21 mouse cellular contexts compared by ENCODE assay signal in the genomic region with DNA sequence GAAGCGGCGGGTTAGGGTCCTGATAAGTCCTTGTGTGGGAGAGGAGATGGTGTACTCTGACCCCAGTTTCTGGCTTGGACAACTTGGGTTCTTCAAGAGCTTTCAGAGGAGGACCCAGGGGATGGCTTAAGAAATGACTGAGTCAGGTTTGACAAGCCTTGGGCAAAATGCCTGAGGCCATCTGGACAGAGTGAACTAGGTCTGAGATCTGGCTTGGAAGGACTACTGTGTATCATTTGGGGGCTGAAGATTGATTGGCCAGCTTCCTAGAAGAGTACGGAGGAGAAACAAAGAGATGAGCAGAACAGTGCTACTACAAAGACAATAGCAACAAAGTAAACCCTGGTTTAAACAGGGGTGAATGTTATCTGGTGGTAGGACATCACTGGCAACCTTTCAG. TPM values are rescaled to one million over a fixed set of nuclear protein-coding genes. Genes with fewer than 3 reads are reported as not detected.
DNase-seq lines count a peak whose midpoint lies in the region; ATAC-seq and TF ChIP-seq lines count a peak whose summit lies in the region.
"Had no signal": no experiment of that assay in that cellular context is flagged by ENCODE, and none has a peak within 500 bp of the region (broad histone marks: within the 10 kb centered on the region; RNA-seq: fewer than 3 reads in every experiment).

No protein-coding gene starts in this region.

- WGBS in heart, embryonic 12.5 days = 91% methylated on average over 3 of the region's 3 CpGs
- 82% methylated on average over 3 of the region's 3 CpGs for WGBS in stomach, embryonic 15.5 days
- WGBS in stomach, postnatal 0 days = 79% methylated on average over 3 of the region's 3 CpGs
- 89% methylated on average over 3 of the region's 3 CpGs for WGBS in neural tube, embryonic 15.5 days
- 90% methylated on average over 3 of the region's 3 CpGs for WGBS in midbrain, embryonic 13.5 days

- peaks cover 39% of the 10 kb centered on the region for H3K4me1 ChIP-seq in heart, embryonic 12.5 days (replicated peaks)
- peaks cover 55% of the 10 kb centered on the region for H3K4me1 ChIP-seq in stomach, embryonic 15.5 days
- 0 out of 2 replicates have a peak, but pooled peaks cover 2% of the 10 kb centered on the region for H3K4me1 ChIP-seq in stomach, postnatal 0 days (replicated peaks; ENCODE audit: control insufficient read depth, insufficient read depth)
- H3K4me1 ChIP-seq in neural tube, embryonic 15.5 days = peaks cover 38% of the 10 kb centered on the region
- peaks cover 44% of the 10 kb centered on the region for H3K4me1 ChIP-seq in midbrain, embryonic 13.5 days (replicated peaks)

- no peak for TF ChIP-seq EP300 in stomach, postnatal 0 days (optimal IDR thresholded peaks at IDR 0.05)

- DNase-seq in cerebellum, adult 18-20 months = peak; percentile 45 to 48
- no peak for DNase-seq in cerebellum, postnatal 36 days
- DNase-seq in heart, postnatal 4 days = peak; percentile 53
- DNase-seq in stomach, postnatal 0 days (ENCODE audit: low spot score) = no peak
- DNase-seq: liver, embryonic 13.5 days; lung, postnatal 14 days; thymus, adult 2 months had no signal

- peaks cover 32% of the 10 kb centered on the region for H3K36me3 ChIP-seq in heart, embryonic 12.5 days
- H3K36me3 ChIP-seq in stomach, embryonic 15.5 days = peaks cover 17% of the 10 kb centered on the region
- H3K36me3 ChIP-seq in stomach, postnatal 0 days (ENCODE audit: control insufficient read depth, insufficient read depth, low read length) = peaks cover 7% of the 10 kb centered on the region; the same call in 1 of the 2 replicates
- peaks cover 16% of the 10 kb centered on the region for H3K36me3 ChIP-seq in neural tube, embryonic 15.5 days
- H3K36me3 ChIP-seq in midbrain, embryonic 13.5 days = peaks cover 30% of the 10 kb centered on the region

- no peak overlapping the region for H3K4me2 ChIP-seq in heart, embryonic 12.5 days
- no peak overlapping the region for H3K4me2 ChIP-seq in stomach, embryonic 15.5 days
- no peak overlapping the region for H3K4me2 ChIP-seq in stomach, postnatal 0 days (replicated peaks; ENCODE audit: low read depth)
- H3K4me2 ChIP-seq in neural tube, embryonic 15.5 days = no peak overlapping the region
- H3K4me2 ChIP-seq in midbrain, embryonic 13.5 days (replicated peaks) = no peak overlapping the region
- H3K4me2 ChIP-seq: liver, embryonic 13.5 days; midbrain, embryonic 11.5 days had no signal

- ATAC-seq in heart, embryonic 12.5 days (ENCODE audit: insufficient number of reproducible peaks, low FRiP score) = no peak
- no peak for ATAC-seq in stomach, embryonic 15.5 days (ENCODE audit: insufficient read depth, low FRiP score, low read depth)
- ATAC-seq in stomach, postnatal 0 days (ENCODE audit: low FRiP score, low TSS enrichment) = no peak
- ATAC-seq in neural tube, embryonic 15.5 days (ENCODE audit: low FRiP score) = no peak
- ATAC-seq in midbrain, embryonic 13.5 days = no peak
- ATAC-seq: forebrain, embryonic 14.5 days had no signal

- H3K27me3 ChIP-seq in heart, embryonic 12.5 days (replicated peaks) = peaks cover 57% of the 10 kb centered on the region
- 0 out of 2 replicates have a peak, but pooled peaks cover 6% of the 10 kb centered on the region for H3K27me3 ChIP-seq in stomach, embryonic 15.5 days (replicated peaks)
- no peaks in the 10 kb centered on the region for H3K27me3 ChIP-seq in stomach, postnatal 0 days (ENCODE audit: control insufficient read depth, insufficient read depth, low read length)
- H3K27me3 ChIP-seq in neural tube, embryonic 15.5 days (replicated peaks) = peaks cover 45% of the 10 kb centered on the region
- H3K27me3 ChIP-seq in midbrain, embryonic 13.5 days = peaks cover 39% of the 10 kb centered on the region

- TF ChIP-seq CTCF in stomach, postnatal 0 days (IDR thresholded peaks at IDR 0.05; ENCODE audit: low read depth) = no peak

- H3K4me3 ChIP-seq in heart, embryonic 12.5 days = no peak overlapping the region
- no peak overlapping the region for H3K4me3 ChIP-seq in stomach, embryonic 15.5 days (replicated peaks)
- H3K4me3 ChIP-seq in stomach, postnatal 0 days (ENCODE audit: low read depth, low read length) = no peak overlapping the region
- H3K4me3 ChIP-seq in neural tube, embryonic 15.5 days (replicated peaks) = no peak overlapping the region
- H3K4me3 ChIP-seq in midbrain, embryonic 13.5 days (replicated peaks) = no peak overlapping the region
- H3K4me3 ChIP-seq: kidney, embryonic 15.5 days; liver, embryonic 13.5 days had no signal

- H3K9me3 ChIP-seq in heart, embryonic 12.5 days (replicated peaks) = no peaks in the 10 kb centered on the region
- H3K9me3 ChIP-seq in stomach, embryonic 15.5 days = no peaks in the 10 kb centered on the region
- H3K9me3 ChIP-seq in stomach, postnatal 0 days (ENCODE audit: control insufficient read depth, low read length) = no peaks in the 10 kb centered on the region
- H3K9me3 ChIP-seq in neural tube, embryonic 15.5 days (replicated peaks) = no peaks in the 10 kb centered on the region
- H3K9me3 ChIP-seq in midbrain, embryonic 13.5 days = no peaks in the 10 kb centered on the region
- H3K9me3 ChIP-seq: embryonic facial prominence, embryonic 13.5 days; kidney, embryonic 15.5 days; liver, embryonic 13.5 days had no signal

- H3K27ac ChIP-seq in heart, embryonic 12.5 days (ENCODE audit: poor library complexity, severe bottlenecking) = no peak overlapping the region
- 0 out of 2 replicates have a peak overlapping the region, but pooled peaks have one; percentile 84 for H3K27ac ChIP-seq in stomach, embryonic 15.5 days
- no peak overlapping the region for H3K27ac ChIP-seq in stomach, postnatal 0 days (replicated peaks)
- no peak overlapping the region for H3K27ac ChIP-seq in neural tube, embryonic 15.5 days (replicated peaks)
- H3K27ac ChIP-seq in midbrain, embryonic 13.5 days = no peak overlapping the region
- H3K27ac ChIP-seq: embryonic facial prominence, embryonic 13.5 days; kidney, embryonic 15.5 days; liver, embryonic 13.5 days had no signal

- no peak overlapping the region for H3K9ac ChIP-seq in heart, embryonic 12.5 days
- no peak overlapping the region for H3K9ac ChIP-seq in stomach, embryonic 15.5 days
- no peak overlapping the region for H3K9ac ChIP-seq in stomach, postnatal 0 days (ENCODE audit: low read length)
- H3K9ac ChIP-seq in neural tube, embryonic 15.5 days (replicated peaks) = no peak overlapping the region
- H3K9ac ChIP-seq in midbrain, embryonic 13.5 days (replicated peaks) = no peak overlapping the region
- H3K9ac ChIP-seq: kidney, embryonic 15.5 days; liver, embryonic 13.5 days had no signal

RNA-seq across cellular contexts. Expression of a gene that starts 1.7 kb away (rescaled TPM):
- total RNA-seq in heart, postnatal 4 days (2021) = not detected
- polyA plus RNA-seq in heart, embryonic 12.5 days (2016; fragmentation: Nextera tagmentation; extraction: Ambion mirVana) = 0.27 TPM in 1 of 2 replicates, not detected in the other
- polyA plus RNA-seq in stomach, embryonic 15.5 days (2015; fragmentation: Nextera tagmentation; extraction: Ambion mirVana) = 6.2 and 17.2 TPM in 2 replicates
- 260 and 317 TPM in 2 replicates for polyA plus RNA-seq in stomach, postnatal 0 days (2015; fragmentation: Nextera tagmentation; extraction: Ambion mirVana)
- polyA plus RNA-seq in neural tube, embryonic 15.5 days (2015; fragmentation: Nextera tagmentation; extraction: Ambion mirVana) = 0.19 TPM in 1 of 2 replicates, not detected in the other
- not detected in 2 replicates for polyA plus RNA-seq in midbrain, embryonic 13.5 days (2015; fragmentation: Nextera tagmentation; extraction: Ambion mirVana)
- total RNA-seq: adrenal gland, adult 18-20 months; common myeloid progenitor, adult 5-6 weeks; heart, adult 8-10 months; layer of hippocampus, adult 18-20 months had no signal
- polyA plus RNA-seq: forebrain, embryonic 14.5 days; intestine, embryonic 14.5 days; kidney, embryonic 15.5 days; midbrain, embryonic 11.5 days had no signal

RNA-seq across cellular contexts. Expression of a gene that starts 2.5 kb away (rescaled TPM):
- under 1 TPM in 1 of 2 experiments, not detected in 1; 0.47 TPM for total RNA-seq in heart, postnatal 4 days (2021)
- 1.2 and 2.0 TPM in 2 replicates for polyA plus RNA-seq in heart, embryonic 12.5 days (2016; fragmentation: Nextera tagmentation; extraction: Ambion mirVana)
- 0.44 and 0.73 TPM in 2 replicates for polyA plus RNA-seq in stomach, embryonic 15.5 days (2015; fragmentation: Nextera tagmentation; extraction: Ambion mirVana)
- 0.49 and 0.96 TPM in 2 replicates for polyA plus RNA-seq in stomach, postnatal 0 days (2015; fragmentation: Nextera tagmentation; extraction: Ambion mirVana)
- polyA plus RNA-seq in neural tube, embryonic 15.5 days (2015; fragmentation: Nextera tagmentation; extraction: Ambion mirVana) = 0.17 and 0.24 TPM in 2 replicates
- polyA plus RNA-seq in midbrain, embryonic 13.5 days (2015; fragmentation: Nextera tagmentation; extraction: Ambion mirVana) = 0.45 and 0.50 TPM in 2 replicates
- total RNA-seq: common myeloid progenitor, adult 5-6 weeks; layer of hippocampus, adult 18-20 months had no signal

RNA-seq across cellular contexts. Expression of a gene that starts 4.6 kb away (rescaled TPM):
- total RNA-seq in heart, postnatal 4 days (2021) = 100 to 1,000 TPM; 104 to 106 TPM
- polyA plus RNA-seq in heart, embryonic 12.5 days (2016; fragmentation: Nextera tagmentation; extraction: Ambion mirVana) = 192 and 205 TPM in 2 replicates
- polyA plus RNA-seq in stomach, embryonic 15.5 days (2015; fragmentation: Nextera tagmentation; extraction: Ambion mirVana) = 210 and 216 TPM in 2 replicates
- 84.8 and 86.8 TPM in 2 replicates for polyA plus RNA-seq in stomach, postnatal 0 days (2015; fragmentation: Nextera tagmentation; extraction: Ambion mirVana)
- polyA plus RNA-seq in neural tube, embryonic 15.5 days (2015; fragmentation: Nextera tagmentation; extraction: Ambion mirVana) = 244 and 261 TPM in 2 replicates
- polyA plus RNA-seq in midbrain, embryonic 13.5 days (2015; fragmentation: Nextera tagmentation; extraction: Ambion mirVana) = 501 and 531 TPM in 2 replicates

RNA-seq across cellular contexts. Expression of a gene that starts 13.2 kb away (rescaled TPM):
- total RNA-seq in heart, postnatal 4 days (2021) = not detected
- polyA plus RNA-seq in heart, embryonic 12.5 days (2016; fragmentation: Nextera tagmentation; extraction: Ambion mirVana) = 0.24 and 0.40 TPM in 2 replicates
- 9.4 and 16.8 TPM in 2 replicates for polyA plus RNA-seq in stomach, embryonic 15.5 days (2015; fragmentation: Nextera tagmentation; extraction: Ambion mirVana)
- 109 and 113 TPM in 2 replicates for polyA plus RNA-seq in stomach, postnatal 0 days (2015; fragmentation: Nextera tagmentation; extraction: Ambion mirVana)
- polyA plus RNA-seq in neural tube, embryonic 15.5 days (2015; fragmentation: Nextera tagmentation; extraction: Ambion mirVana) = 0.65 and 1.3 TPM in 2 replicates
- 0.18 and 0.32 TPM in 2 replicates for polyA plus RNA-seq in midbrain, embryonic 13.5 days (2015; fragmentation: Nextera tagmentation; extraction: Ambion mirVana)
- total RNA-seq: adrenal gland, adult 18-20 months; common myeloid progenitor, adult 5-6 weeks; heart, adult 8-10 months; heart, postnatal 36 days had no signal
- polyA plus RNA-seq: midbrain, embryonic 11.5 days had no signal

RNA-seq across cellular contexts. Expression of a gene that starts 13.7 kb away (rescaled TPM):
- total RNA-seq in heart, postnatal 4 days (2021) = 100 to 1,000 TPM; 166 to 167 TPM
- 349 and 354 TPM in 2 replicates for polyA plus RNA-seq in heart, embryonic 12.5 days (2016; fragmentation: Nextera tagmentation; extraction: Ambion mirVana)
- polyA plus RNA-seq in stomach, embryonic 15.5 days (2015; fragmentation: Nextera tagmentation; extraction: Ambion mirVana) = 361 and 363 TPM in 2 replicates
- 344 and 360 TPM in 2 replicates for polyA plus RNA-seq in stomach, postnatal 0 days (2015; fragmentation: Nextera tagmentation; extraction: Ambion mirVana)
- 76.6 and 156 TPM in 2 replicates for polyA plus RNA-seq in neural tube, embryonic 15.5 days (2015; fragmentation: Nextera tagmentation; extraction: Ambion mirVana)
- polyA plus RNA-seq in midbrain, embryonic 13.5 days (2015; fragmentation: Nextera tagmentation; extraction: Ambion mirVana) = 93.7 and 99.6 TPM in 2 replicates

Comparison
In these comparisons a context has a peak if more than half of its experiments do, and no peak if none do; other contexts are left out.
1. DNase-seq: peak in cerebellum, adult 18-20 months (2 of 2) and heart, postnatal 4 days (single experiment); none in cerebellum, postnatal 36 days (0 of 2) and stomach, postnatal 0 days (single experiment).